Mouse (Mus musculus) mature B cell (primary cell): ENCODE measurements around the gene Fosb.

ENCODE experiments used
- in situ Hi-C: fragments of 300-500 bp; cut with MboI; formaldehyde crosslinking; loops from 2 replicates; pipeline ENCODE4 v1.14.3; 2019

Gene Fosb

DNA sequence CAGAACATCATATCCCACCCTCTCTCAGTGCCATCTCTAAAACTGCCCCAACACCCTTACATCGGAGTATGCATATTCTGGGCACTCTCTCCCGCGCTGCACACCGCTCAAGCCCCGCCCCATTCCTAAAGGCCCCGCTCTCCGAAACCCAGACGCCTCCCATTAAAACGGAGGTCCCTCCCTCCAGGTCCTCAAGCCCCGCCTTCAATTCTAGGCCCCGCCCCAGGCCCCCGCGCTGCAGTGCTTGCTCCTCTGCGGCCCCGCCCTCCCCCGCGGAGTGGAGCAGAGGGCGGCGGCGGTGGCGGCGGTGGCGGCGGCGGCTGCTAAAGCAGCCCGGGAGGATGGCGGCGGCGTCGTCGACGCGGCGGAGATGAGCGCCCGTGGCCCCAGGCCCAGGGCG, 27.5 kb downstream of the Fosb start, which contains the start of gene Rtn2:
Rtn2 (plus strand) TSS at position 240 of the 400 bp plus-strand sequence.
- in situ Hi-C loops = loop anchor here (5.0 kb wide), 1 partner anchor 50 kb away; no protein-coding TSS in a partner anchor

DNA sequence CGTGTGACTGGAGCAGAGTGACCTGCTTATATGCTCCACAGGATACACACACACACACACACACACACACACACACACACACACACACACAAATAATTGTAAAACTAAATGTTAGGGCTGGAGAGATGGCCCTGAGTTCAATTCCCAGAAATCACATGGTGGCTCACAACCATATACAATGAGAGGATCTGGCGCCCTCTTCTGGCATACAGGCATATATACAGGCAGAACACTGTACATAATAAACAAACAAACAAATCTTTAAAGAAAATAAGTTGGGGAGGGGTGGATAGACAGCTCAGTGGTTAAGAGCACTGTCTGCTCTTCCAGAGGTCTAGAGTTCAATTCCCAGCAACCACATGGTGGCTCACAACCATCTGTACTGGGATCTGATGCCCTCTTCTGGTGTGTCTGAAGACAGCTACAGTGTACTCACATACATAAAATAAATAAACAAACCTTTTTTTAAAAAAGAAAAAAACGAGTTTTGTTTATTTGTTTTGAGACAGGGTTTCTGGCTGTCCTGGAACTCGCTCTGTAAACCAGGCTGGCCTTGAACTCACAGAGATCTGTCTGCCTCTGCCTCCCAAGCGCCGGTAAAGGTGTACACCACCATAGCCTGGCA, 28.1 kb downstream of the Fosb start:
- in situ Hi-C loops = loop anchor here (5.0 kb wide), 1 partner anchor 49 kb away; no protein-coding TSS in a partner anchor

DNA sequence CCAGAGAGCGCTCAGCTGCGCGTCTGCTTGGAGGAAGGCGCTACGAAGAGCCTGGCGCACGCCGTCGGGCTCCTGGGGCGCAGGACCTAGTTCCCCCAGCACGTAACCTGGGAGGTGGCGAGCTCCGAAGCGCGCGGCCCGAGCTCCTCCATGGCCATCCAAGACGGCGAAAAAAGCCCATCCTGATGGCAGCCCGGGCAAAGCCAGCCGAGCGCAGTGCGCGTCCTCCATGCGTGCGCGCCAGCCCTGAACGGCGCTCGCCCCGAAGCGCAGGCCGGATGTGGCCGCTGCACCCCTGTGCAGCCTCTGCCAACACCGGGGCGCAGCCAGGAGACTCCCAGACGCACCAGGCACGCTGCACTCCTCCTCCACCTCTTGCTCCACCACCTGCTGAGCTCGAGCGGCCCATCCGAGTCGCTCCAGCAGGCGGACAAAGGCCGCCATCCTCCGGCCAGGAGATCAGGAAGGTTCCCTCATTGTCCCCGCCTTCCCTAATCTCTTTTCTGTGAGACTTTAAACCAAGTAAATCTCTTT, 30.2 kb downstream of the Fosb start, which contains the start of gene Ppm1n:
Ppm1n (minus strand) TSS at position 484 of the 534 bp plus-strand sequence.
- in situ Hi-C loops = loop anchor here (5.0 to 10.0 kb wide), 2 partner anchors 47 to 115 kb away; partner anchors contain the start of gene Gipr

DNA sequence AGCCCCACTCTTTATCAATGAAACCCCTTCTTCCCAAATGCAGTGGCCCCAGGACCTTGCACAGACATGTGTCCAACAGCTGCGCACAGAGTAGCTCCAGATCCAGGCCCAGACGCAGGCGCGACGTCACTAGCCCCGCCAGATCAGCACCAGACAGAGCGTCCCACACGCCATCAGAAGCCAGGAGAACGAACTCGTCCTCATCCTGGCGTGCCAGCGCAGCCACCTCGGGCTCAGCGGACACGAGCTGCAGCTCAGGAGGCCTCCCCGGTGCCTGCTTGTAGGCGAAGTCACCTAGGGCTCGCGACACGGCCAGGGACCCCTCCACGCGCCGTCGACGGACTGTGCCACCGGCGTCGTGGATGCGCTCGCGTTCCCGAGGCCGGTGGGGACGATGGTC, 30.8 kb downstream of the Fosb start:
- in situ Hi-C loops = loop anchor here (10.0 kb wide), 1 partner anchor 114 kb away; the partner anchor contains the start of gene Gipr

DNA sequence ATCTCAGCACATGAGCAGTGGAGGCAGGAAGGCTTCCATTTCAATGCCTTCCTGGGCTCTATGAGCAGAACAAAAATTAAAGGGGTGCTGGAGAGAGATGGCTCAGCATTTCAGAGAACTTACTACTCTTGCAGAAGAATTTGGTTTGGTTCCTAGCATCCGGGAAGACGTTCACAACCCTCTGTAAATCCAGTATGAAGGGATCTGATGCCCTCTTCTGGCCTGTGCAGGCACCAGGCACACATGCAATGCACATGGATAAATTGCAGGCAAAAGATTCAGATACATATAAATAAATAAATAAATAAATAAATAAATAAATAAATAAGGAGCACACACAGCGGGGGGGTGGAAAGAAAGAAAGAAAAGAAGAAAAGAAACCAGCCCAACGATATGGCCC, 33.6 kb downstream of the Fosb start:
- in situ Hi-C loops = loop anchor here (10.0 kb wide), 1 partner anchor 111 kb away; the partner anchor contains the start of gene Gipr

DNA sequence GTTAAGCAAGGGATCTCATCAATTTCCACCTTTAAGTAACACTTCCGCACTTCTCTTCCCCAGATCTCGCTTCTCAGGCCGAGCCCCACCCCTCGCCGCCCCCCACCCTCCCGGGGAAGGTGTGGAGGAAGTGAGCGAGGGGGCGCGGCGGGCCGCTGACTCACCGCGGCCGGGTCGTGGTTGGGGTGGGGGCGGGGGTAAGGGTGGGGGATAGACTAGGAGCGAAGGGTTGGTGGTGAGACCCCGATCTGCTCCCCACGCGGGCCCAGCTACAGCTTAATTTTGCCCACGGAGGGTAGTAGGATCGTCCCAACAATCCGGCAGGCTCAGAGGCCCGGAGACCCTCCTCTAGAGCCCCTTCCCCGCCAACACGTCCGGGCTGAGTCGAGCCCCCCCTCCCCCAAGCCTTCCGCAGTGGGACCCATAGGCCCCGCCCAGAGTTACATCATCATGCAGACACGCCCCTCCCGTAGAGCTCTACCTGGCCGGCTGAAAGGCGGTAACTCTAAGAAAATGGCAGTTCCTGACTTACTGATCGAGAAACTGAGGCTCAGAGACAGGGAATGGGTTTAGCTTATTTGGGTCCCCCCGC, 37.6 kb downstream of the Fosb start:
- in situ Hi-C loops = loop anchor here (10.0 kb wide), 1 partner anchor 107 kb away; the partner anchor contains the start of gene Gipr

DNA sequence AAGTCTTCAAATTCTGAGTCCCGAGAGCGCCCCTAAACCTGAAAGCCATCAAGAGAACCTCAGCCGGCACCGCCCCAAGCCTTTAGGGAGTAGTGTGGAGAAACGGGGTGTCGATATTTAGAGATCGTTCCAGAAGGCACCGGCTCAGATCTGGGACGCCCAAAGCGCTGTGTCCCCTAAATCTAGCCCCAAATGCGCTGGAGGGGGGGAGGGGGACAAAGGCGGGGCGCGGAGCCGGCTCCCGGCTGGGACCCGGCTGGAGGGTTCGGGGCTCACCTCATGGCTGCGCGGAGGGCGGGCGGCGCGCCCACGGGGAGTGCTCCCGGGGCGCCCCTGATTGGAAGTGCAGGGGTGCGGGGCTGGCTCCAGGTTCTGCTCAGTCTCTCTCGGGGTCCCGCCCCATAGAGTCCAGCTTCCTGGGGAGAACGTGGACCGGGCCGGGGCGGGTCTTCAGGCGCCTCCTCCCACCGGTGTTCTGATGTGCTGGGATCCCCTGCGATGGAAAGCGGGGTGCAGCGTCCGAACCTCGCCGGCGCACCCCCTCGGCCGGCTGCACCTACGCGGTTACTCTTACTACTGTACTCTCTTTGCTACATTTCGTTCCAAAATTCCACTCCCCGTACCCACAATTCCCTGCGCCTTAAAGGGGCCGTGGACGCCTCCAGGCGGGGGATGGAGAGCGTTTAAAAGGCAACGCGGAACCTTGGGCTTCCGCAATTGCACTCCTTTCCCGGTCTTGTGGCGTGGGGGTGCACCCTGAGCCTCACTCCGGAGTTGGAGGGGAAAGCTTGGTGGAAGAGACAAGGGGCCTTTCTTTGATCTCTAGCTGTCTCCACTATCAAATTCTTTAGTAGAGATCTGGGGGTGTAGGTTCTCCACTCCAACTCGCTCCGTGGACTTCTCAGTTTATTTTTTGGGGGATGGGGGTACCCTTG, 38.3 kb downstream of the Fosb start, which contains the start of gene Vasp:
Vasp (minus strand) TSS at position 580 of the 935 bp plus-strand sequence.
- in situ Hi-C loops = loop anchor here (10.0 kb wide), 1 partner anchor 107 kb away; the partner anchor contains the start of gene Gipr

DNA sequence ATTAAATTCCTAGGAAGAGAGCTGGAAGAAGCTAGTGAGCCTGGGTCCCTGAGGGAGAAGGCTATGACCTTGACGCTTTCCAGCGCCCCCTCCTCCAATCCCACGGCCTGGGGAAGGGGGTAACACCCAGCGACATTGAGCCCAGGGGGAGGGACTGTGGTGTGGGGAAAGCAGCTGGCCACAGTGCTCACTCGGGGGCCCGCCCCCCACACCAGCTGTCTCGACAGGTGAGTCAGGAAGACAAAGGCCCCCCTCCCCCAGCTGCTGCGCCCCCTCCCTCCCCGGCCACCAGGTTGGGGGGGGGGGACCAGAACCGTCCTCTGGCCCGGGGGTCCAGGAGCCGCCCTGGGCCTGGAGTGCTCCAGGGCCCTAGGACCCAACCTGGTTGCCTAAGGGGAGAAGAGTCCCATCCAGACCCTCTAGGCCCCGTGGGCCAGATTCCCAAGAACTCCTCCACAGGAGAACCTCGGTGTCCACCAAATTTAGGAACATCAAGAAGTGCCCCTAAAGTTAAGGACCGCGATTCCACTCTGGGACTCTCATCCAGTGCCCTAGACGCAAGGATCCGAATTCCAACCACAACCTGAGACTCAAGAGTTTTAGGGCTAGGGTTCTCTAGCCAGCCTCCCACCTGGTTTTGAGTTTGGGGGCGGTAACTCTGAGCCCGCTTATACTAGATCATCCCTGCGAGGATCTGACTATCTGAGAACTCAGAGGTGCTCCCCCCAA, 39.2 kb downstream of the Fosb start:
- in situ Hi-C loops = loop anchor here (10.0 kb wide), 1 partner anchor 106 kb away; the partner anchor contains the start of gene Gipr

DNA sequence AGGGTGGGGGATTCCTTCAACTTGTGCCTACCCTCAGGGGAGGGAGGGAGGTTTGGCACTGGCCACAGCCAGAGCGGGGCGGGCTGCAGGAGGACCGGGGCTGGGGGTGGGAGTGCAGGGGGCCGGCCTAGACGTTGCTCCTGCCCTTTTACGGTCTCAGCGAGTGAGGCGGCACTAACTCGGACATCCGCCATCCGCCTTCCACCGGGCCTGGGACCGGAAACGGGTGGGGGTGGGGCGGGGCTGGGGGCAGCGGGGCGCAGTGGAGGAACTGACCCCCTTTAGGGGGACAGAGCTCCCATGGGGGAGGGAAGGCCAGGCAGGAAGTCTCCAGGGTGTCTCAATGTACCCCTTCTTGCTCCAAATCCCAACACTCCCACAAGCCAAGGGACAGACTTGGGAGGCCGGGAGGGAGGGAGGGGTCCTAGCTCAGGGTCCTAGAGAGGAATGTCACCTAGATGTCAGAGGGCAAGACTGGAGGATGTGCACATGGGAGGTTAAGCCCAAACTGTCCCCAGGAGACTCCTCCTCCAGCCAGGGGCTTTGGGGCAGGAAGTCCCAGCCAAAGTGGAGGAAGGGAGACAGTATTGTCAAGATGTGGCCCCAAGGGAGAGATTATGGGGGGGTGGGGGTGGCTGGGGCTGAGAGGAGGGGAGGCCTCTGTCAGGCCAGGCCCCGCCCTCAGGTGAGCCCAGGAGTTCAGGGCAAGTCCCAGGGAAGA, 40.0 kb downstream of the Fosb start:
- in situ Hi-C loops = loop anchor here (10.0 kb wide), 1 partner anchor 105 kb away; the partner anchor contains the start of gene Gipr

DNA sequence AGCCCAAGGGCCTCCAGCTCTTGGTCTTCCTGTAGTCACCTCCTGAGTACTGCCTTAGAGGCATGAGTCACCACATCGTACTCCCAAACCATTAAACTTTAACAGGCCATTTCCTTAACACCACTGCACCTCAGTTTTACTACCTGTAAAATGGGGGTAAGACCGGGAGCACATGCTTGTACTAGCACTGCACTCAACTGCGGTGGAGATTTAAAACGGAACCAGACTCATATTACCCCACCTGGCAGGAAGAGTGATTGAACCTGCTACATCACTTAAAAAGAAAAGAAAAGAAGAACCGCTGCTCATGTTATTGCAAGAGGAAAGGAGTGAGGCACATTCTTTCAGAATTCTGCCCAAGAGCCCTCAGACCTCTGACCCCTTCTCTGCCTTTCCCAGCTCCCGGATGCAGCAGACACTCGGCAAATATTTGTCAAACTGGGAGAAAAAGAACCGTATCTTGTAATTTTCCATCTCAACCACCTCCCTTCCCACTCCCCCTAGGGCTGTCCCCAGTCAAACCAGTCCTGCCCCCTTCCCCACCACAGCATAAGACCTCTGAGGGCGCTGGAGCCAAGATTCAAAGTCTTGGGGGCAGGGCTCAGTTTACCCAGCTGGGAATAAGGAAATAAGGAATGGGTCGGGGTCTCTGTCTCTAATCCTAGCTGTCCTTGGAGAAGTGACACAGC, 40.7 kb downstream of the Fosb start:
- in situ Hi-C loops = no loop called here

DNA sequence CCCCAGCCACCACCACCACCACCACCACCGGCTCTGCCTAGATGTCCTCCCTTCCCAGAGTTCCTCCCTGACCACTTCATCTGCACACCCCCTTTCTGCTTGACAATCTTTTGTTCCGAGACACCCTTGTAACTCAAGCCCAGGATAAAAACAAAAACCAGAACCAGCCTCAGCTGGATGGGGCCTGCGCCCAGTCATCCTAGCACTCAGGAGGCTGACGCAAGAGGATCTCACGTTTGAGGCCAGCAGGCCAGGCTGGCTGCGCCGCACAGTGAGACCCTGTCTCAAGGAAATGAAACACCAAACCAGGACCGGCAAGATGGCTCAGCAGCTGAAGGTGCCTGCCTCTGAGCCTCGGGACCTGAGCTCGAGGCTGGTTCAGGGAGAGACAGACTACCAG, 42.8 kb downstream of the Fosb start:
- in situ Hi-C loops = no loop called here

DNA sequence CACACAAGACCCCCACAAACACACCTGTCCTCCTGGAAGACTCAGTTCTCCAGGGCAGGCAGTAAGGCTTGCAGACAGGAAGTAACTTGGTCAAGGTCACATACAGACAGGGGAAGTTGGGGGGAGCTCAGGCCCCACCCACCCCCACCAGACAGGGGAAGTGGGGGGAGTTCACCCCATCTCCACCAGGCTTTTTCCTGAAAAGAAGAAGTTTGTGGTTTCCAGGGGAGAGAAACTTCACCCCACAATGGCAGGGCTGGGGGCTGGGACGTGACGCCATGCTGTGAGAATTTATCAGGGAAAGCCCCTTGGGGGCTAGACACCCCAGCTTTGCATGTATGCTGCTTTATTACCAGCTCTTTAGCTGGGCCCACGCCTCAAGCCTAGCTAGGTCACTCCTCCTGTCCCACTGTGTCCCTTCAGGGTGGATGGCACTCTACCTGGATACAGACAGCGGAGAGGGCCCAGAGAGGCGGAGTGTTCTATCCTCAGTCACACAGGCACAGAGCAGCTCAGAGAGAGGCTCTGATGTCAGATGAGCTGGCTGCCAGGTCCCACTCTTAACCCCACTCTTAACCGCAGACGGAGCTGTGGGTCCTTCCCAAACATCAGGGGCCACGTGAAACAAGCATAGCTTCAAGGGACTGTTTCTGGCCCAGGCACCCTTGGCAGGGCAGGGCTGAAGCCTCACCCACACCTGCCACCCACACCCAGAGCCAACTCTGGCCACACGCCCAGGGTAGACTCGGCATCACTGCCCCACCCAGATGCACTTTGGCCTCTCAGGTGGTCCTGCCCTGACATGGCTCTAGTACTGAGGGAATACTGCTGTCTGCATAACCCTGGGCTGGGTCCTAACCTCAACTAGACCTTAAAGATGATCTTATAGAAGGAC, 43.7 kb downstream of the Fosb start:
- in situ Hi-C loops = no loop called here

DNA sequence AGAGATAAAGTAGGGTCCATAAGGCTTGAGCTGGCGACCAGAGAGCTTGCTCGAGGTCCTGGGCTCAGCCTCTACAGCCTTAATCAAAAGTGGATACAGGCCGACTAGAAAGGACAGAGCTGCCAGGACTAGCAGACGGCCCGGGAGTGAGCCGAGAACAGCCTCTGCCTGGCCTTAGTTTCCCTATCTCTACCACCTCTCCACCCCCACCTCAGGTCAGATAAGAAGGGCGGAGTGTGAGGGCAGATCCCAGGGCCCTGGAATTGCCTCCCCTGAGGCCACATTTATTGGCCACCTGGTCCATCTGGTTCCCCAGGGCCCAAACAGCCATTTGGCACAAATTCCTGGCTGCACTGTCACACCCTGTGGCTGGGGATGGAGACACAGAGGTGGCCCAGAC, 44.7 kb downstream of the Fosb start:
- in situ Hi-C loops = no loop called here

DNA sequence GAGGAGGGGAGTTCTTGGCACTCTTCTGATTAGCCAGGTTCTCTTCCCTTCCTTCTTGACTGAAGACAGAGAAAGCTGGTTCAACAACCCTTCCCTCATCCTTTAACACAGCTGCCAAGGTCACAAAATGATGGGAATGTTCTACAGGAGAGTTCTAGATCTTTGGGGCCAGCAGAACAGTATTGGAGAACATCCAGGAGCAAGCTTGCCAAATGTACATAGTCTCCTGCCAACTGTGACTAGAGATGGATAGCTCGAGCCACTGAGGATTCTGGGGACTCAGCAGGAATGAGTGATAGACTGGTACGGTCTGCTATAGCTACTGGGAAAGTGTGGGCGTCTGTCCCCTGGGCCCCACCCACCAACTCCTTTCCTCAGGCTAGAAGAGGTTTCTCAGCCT, 51.5 kb downstream of the Fosb start:
- in situ Hi-C loops = no loop called here

DNA sequence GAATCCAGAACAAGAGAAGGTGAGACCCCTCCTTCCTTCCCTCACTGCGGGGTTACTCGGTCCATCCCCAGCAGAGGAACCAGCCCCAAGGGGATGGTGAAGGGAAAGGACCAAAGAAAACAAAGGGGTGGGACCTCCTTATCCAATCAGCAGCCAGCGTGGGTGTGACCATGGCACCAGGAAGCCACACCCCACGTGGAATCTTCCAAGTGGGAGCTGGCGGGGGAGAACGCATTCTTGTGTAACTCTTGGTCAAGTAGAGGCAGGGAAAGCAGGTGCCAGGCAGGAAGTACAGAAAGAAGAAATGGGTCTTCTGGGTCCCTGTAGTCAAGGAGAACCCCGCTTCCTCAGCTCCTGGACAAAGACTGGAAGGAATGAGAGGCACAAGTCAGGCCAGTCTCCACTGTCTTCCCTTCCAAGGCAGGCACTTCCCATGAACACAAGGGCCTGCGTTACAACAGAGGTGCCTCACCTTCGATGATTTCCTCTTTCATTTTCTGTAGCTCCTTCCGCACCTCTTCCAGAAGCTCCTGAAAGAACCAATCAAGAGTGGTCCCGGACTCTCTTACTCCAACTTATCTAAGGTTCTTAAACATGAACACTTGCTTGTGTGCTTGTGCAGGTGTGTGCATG, 52.3 kb downstream of the Fosb start:
- in situ Hi-C loops = no loop called here

DNA sequence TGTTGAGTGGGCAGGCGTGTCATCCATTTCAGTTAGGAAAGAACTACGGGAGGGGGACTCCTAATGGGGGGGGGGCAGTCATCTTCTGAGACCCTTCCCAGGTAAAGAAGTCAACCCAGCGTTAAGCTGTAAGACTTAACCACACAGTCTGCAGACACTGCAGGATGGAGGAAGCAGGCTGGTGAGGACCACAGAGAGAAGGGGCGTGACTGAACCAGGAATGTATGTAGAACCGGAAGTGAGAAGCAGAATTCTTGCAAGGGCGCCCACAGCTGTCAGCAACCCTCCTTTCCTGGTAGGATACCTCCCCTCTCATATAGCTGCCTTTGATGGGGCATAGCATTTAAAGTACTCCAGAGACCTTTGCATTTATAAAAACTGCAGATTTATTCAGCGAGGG, 53.3 kb downstream of the Fosb start:
- in situ Hi-C loops = no loop called here

DNA sequence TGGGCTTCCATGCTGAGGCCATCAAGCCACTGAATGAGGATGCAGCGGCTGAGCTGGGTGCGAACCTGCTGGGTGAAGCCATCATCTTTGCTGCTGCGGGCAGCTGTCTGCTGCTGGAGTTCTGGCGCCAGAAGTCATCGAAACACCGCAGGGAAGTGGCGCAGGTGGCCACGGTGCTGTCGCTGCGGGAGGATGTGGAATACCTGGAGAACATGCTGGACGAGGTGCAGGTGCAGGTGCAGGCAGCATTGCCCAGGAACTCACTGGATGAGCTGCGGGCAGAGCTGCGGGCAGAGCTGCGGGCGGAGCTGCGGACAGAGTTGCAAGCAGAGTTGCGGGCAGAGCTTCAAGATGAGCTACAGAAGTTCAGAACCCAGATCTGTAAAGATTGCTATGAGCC, 54.5 kb downstream of the Fosb start:
- in situ Hi-C loops = no loop called here

DNA sequence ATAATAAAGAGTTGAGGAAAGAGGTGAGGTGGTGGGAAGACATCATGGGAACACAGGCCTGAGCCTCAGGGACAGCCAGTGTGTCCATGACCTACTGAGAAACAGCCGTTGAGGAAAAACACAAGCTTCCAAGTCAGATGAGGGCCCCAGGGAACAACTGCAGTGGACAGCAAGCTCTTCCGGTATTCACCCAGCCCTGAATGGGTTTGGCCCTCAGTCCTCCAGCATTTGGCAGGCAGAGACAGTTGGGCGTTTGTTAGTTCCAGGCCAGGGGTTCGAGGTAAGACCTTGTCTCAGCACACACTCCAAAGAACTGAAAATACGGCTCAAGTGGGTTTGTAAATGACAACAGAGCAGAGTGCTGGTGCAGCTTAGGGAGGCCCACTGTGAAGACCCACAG, 56.4 kb downstream of the Fosb start:
- in situ Hi-C loops = no loop called here
